Mouse (Mus musculus) gastrocnemius, adult 8-10 months (tissue): ENCODE measurements around the gene Slc25a10. TPM values are rescaled to one million over a fixed set of nuclear protein-coding genes. Genes with fewer than 3 reads are reported as not detected.

Source experiments
- DNase-seq, 2 experiments: peaks; one replicate each; pipeline ENCODE4 v3.0.0; 2022; ENCODE audit warnings: low spot score in 2 of 2
- total RNA-seq, 4 experiments: library from RNA; stranded (reverse); gene quantifications; 2 replicates each; pipeline ENCODE4 v1.2.4; 2022

Gene Slc25a10
- total RNA-seq, 4 experiments from 2014 or later, result 1.9 to 5.0 (median 3.1) TPM

DNA sequence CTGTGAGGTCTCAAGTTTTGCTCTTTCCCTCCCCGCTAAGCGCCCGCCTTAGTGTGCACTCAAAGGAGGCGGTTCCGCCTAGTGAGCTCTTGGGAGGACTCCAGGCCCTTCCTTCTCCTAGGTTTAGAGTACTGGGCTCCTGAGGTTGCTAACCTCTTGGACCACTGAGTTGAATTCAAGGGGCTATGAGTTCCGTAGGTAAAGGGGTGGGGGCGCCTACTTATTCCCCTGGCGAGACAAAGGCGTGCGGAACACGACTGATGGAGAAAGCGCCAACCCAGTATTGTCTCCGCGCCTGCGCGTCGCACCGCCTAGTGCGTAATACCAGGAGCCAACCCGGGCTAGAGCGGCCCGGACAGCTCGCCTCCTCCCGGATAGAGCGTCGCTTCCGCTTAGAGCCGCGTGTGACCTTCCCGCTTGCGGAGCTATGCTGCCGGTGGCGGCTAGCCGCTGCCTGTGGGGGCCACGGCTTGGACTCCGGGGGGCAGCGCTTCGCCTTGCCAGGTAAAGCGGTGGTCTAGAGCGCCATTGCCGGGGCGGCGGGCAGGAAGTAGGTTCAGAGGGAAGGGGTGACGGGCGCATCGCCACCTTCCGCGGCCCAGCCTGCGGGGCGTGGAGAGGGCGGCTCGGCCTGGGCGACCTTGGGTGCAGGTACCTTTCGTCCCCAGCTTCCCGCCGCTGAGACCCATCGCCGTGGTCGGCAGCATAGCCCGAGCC is 7.2 kb upstream of the Slc25a10 start, which contains the start of gene Mrpl12:
Gene Mrpl12 (plus strand): TSS at position 349 of the 717 bp plus-strand sequence.
- peak; percentile 76 to 86 for DNase-seq

DNA sequence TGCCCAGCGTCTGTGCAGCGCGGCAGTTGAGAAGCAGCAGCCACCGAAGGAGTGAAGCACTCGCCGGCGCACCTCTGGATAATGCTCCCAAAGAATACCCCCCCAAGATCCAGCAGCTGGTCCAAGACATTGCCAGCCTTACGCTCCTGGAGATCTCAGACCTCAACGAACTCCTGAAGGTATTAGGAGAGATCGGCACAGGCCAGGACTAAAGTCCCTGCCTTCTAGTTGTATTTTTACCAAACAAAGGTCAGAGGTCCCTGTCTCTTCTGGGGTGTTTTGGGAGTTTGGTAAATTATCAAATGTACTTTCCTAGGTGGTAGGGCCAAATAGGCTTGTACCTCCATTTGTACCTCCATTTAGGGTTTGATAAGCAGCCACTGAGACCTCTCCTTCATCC is 6.4 kb upstream of the Slc25a10 start:
- no peak for DNase-seq

DNA sequence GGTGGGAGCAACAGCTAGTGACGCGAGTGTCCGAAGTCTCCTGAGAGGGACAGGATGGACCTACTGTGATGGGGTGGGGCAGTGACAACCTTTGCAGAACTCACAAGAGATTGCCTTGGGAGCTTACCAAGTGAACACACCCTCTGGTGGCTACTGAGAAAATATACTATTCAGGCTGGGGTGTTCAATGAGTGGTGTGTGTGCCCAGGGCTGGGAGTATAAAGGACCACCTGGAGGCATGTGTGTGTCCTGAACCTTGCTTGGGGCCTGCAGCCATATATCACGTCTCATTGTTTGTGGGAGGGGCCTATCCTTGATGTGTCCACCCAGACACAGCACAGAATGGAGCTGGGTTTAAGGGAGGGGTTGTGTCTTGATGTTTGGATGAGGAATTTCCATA is 3.1 kb upstream of the Slc25a10 start:
- DNase-seq, result no peak

GRCm38 (mm10) chr11:120489054-120489761 is 2.4 kb upstream of the Slc25a10 start:
- DNase-seq, result peak; percentile 27 to 32

DNA sequence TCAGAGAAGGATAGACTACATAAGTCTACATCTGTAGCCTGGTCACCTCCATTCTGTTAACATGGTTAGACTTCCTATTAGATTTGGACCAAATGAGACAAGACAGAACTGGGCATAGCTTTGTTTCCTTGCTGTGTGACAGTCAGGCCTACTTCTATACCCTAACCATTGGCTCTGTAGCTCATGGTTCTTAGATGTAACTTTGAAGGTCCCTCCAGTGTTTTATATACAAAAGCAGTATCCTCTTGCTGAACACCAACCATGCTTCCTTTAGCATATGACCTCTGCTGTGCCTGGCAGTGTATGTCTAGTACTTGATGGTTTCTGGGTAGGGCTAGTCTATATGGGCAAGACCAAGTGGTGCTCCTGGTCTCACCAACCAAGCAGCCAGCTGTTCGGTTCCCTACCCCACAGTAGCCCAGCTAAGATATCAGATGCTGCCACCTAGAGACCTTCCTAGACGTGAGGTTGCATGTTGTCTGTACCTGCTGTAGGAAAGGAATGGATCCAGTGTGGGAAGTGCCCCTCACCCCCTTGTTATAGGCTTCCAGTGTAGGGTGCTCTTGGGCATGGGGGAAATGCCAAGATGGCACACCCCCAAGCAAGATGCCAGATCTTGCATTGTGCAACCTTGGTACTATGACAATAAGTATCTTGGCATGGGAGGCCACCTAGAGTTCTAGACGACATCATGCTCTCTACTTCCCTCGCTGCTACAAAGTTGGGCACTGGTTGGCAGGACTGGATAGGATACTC is 1.2 kb upstream of the Slc25a10 start:
- no peak for DNase-seq

GRCm38 (mm10) chr11:120492024-120492877 is 611 bp downstream of the Slc25a10 start:
- DNase-seq, result no peak

GRCm38 (mm10) chr11:120492878-120493203 is 1.2 kb downstream of the Slc25a10 start:
- no peak for DNase-seq

DNA sequence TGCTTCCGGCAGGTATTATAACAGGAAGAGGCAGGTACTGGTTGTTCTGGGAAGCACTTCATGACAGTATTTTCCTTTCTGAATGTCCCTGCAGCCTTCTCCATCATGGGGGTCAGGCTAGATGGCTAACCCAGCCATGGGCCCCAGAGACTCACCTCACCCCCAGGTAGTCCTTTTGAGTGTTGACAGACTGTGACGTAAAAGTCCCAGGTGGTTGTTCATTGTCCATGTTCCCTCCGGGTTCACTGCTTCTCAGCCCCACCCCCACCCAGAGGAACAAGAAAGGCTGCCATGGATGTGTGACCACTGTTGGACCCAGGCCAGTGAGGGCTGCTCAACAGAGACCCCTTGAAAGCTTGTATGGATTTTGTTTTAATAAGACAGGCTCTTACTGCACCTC is 1.7 kb downstream of the Slc25a10 start:
- no peak for DNase-seq

DNA sequence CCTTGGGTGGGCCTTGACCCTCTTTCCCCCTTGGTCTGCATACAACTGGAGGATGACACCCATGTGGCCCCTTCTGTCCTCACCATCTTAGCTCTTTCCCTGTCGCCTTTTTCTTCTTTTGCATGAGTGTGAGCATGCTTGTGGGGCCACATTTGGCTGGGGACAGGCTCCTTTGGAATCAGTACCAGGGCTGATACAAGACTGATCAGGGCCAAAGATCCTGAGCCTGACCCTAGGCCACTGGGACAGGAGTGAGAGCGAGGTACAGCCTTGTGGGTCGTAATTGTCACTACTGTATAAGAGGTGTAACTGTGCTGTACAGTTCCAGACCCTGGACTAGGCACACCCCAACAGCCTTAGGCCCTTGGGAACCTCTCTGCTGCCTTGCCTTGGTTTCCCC is 2.3 kb downstream of the Slc25a10 start:
- no peak for DNase-seq

DNA sequence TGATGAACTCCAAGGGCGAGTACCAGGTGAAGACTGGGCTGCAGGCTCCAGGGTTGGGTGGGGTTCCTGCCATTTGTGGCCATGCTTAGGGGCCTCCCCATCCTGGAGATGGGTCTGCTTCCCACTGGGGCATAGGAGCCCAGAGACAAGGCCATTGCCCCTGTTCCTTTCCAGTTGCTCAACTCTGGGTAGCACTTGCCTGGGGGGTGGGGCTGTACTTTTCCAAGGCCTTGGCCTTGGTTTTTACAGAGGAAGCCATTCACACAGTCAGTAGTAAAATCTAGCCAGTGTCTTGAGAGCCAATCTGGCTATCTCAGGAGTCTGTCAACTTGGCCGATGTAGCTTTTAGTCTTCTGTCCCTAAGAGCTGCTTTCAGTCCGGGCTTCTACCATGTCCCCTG is 5.8 kb downstream of the Slc25a10 start:
- DNase-seq, result no peak

DNA sequence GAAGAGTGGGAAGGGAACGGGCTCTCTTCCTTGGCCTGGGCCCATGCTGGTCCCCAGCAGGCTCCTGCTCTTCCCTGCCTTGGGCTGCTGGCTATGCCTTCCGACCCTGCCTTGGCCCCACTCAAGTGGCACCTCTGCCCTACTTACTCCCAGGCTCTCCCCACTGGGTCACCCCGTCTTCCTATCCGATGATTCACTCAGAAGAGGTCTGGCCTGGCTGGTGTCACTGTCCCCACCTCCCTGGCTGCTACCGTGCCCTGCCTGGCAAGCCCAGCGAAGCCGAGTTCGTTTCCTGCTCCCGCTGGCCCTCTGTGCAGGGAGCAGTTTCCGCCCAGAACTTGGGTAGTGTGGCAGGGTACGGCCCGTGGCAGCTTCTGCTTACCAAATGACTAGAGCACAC is 6.6 kb downstream of the Slc25a10 start:
- DNase-seq, result no peak

DNA sequence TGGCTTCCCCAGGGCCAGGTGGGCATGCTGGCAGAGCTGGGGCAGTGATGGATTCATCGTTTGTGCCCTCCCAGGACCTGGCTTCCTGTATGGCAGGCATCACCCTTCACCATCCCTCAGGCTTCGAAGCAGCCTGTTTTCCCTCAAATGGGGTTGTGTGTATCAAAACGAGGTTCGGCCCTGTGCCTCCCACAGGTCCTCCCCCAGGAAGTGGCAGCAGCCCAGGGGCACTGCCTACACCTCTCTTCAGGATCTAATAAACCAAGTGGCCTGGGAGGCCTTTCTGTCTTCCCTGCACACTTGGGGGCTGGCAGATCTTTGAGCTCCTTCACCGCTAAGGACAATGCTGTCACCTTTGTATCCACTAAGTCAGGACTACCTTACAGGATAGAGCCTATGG is 7.3 kb downstream of the Slc25a10 start:
- no peak for DNase-seq

DNA sequence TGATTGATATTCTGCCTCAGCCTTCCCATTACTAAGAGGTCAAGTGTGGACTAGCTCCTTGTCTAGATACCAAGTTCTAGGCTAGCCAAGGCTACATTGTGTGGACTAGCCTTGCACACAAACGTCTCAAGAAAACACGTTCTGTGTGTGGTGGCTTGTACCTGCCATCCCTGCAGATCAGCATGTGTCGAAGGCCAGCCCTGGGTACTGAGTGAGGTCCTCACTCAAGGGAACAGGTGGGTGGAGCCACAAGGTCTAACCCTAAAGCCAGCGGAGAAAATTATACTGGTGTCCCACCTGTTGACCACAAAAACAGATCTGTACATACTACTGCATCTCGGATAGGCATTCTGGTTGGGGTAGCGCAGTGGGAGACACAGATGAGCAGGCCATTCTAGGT is 8.3 kb downstream of the Slc25a10 start:
- DNase-seq, result no peak

DNA sequence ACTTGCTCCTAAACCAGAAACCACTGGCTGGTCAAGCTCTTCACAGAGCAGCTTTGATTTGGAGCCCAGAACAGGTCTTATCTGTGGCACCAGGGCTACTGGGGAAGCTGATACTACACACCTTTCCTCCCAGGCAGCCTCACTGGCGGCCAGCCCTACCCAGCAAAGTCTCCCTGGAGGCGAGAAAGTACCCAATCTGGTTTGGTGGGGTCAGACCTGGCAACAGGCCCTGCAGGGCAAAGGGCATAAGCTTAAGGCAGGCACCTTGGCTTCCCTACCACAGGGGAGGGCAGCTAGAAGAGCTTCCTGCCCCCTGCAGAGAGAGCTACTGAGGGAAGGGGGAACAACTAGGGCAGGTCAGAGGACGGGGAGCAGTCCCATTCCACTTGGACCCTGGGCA is 8.7 kb downstream of the Slc25a10 start:
- DNase-seq, result no peak

GRCm38 (mm10) chr11:120501018-120501417 is 9.4 kb downstream of the Slc25a10 start:
- DNase-seq, result no peak

DNA sequence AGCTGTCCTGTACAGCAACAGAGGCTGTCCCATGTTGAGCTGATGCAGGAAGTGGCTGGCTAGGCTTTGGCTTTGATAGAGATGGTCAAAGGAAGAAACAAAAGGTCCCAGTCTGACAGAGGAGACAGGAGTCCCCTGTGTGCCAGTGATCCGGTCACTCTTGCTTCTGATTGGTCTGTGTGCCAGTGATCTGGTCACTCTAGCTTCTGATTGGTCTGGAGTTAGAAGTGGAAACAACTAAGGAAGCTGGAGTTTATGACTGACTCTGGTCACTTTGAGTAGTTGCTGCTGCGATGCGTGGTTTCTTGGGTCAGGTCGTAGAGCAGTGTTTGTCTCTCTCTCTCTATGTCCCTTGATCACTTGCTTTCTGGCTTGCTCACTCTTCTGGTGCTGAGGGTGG is 10.1 kb downstream of the Slc25a10 start:
- DNase-seq, result no peak

GRCm38 (mm10) chr11:120505661-120506060 is 14.0 kb downstream of the Slc25a10 start:
- DNase-seq, result no peak

GRCm38 (mm10) chr11:120506899-120507298 is 15.3 kb downstream of the Slc25a10 start:
- no peak for DNase-seq

GRCm38 (mm10) chr11:120507611-120508289 is 16.1 kb downstream of the Slc25a10 start:
- DNase-seq, result no peak

DNA sequence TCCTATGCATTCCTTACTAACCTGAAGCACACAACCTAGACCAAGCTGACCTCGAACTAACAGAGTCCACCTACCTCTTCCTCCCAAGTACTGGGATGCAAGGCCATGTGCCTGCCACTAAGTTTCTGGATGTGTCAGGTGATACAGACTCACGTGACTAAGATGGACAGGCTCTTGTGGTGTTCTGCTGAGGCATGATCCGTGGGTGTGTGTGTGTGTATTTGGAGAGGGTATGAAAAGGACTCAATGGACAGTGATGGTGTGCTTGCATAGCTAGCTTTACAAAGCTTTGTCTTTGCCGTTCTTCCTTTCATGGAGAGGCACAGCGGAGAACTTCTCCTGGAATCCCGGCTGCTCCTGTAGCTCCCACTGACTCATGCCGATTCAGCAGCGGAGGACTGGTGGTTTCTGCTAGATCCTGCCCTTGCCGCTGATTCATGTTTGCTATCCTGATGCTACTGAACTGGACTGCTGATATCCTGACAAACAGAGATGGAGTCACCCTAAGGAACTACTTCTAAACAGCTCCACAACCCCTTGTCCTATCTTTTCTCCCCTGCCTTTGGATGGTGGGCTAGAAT is 16.7 kb downstream of the Slc25a10 start:
- DNase-seq, result no peak
